Mouse (Mus musculus): ENCODE results near the gene Alk.

- TF ChIP-seq CTCF (IDR thresholded peaks at IDR 0.05; ENCODE audit: extremely low read depth, insufficient read depth, insufficient read length, insufficient replicate concordance): no peak
- TF ChIP-seq POLR2A (IDR thresholded peaks at IDR 0.05; ENCODE audit: low read depth, low read length): no peak
Observed at GRCm38 (mm10) chr17:71874795-71875194, 729.6 kb downstream of the Alk start.
